Mouse (Mus musculus) bone marrow macrophage, adult 2 months (primary cell): Measurements from ENCODE around the gene Grap.

Source experiments
- CTCF ChIP-seq: IDR thresholded peaks from 2 replicates; pipeline ENCODE4 v1.5.1; 2012; ENCODE audit warnings: low read depth, mild to moderate bottlenecking, low read length, moderate library complexity
- POLR2A ChIP-seq: IDR thresholded peaks from 2 replicates; pipeline ENCODE4 v1.6.1; 2012; ENCODE audit warnings: mild to moderate bottlenecking, low read depth, low read length, borderline replicate concordance

DNA sequence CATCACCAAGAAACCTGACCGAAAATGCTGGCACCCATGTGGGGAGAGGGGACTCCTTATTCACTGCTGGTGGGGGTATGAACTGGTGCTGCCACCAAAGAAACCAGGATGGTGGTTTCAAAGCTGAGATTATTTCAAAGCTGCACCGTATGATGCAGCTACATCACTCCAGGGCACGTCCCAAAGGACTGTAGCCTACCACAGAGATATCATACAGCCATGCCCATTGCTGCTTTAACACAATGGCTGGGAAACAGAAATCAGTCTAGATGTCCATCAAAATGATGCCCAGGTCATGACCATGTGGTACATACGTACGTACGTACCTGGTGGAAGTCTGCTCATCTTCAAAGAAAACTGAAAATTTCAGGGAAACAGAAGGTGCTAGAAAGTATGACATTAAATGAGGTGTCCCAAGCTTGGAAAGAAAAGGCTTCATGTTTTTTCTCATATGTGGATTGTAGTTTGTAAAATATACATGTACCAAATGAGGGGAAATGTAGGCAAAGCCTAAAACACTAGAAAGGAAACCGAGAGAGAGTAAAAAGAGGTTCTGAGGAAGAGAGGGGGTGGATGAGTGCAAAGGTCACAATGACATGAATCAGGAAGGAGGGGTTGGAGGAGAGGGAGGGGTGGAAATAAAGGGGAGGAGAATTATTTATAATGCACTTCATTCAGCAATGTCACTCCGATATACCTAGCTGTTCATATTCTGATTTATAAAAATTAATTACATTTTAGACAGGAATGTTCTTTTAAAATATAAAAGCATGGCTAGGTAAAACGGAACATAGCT lies 2.4 kb upstream of the Grap start:
- no peak for TF ChIP-seq POLR2A
- TF ChIP-seq CTCF, result no peak
